Mouse (Mus musculus): Measurements from ENCODE around the gene Rhbdd1. TPM values are rescaled to one million over a fixed set of nuclear protein-coding genes. Genes with fewer than 3 reads are reported as not detected.

Gene Rhbdd1
- total and polyA plus RNA-seq, 3 experiments, result 12.6 to 21.8 (median 19.8) TPM

- Histone ChIP-seq H3K36me3 (replicated peaks in 1 of 2; ENCODE audit: control insufficient read depth in 1 of 2, insufficient read depth in 1 of 2, low read length in 1 of 2) (no peaks in the 10 kb centered on the region), H3K9me3 (replicated peaks; ENCODE audit: low read length) (peaks cover 18% of the 10 kb centered on the region), H3K4me3 (replicated peaks in 1 of 3; ENCODE audit: low read depth in 2 of 3, low read length in 2 of 3, poor library complexity in 1 of 3) (no peak within 1 kb of the TSS), H3K27ac (ENCODE audit: insufficient read depth, low read depth) (no peak within 1 kb of the TSS), H3K9ac (ENCODE audit: insufficient read depth, low read depth) (no peak within 1 kb of the TSS), H3K27me3 (replicated peaks) (no peaks in the 10 kb centered on the region), H3K4me2 (ENCODE audit: insufficient read depth, low read depth, poor library complexity, severe bottlenecking) (no peak within 1 kb of the TSS), H3K4me1 (ENCODE audit: control insufficient read depth in 1 of 2, insufficient read depth in 2 of 2) (no peaks in the 10 kb centered on the region), H3K79me2 (replicated peaks; ENCODE audit: control insufficient read depth, extremely low read depth, insufficient read depth, poor library complexity, severe bottlenecking) (no peaks in the 10 kb centered on the region)
- TF ChIP-seq MAFK (IDR thresholded peaks at IDR 0.05; ENCODE audit: insufficient replicate concordance, low read length) (no peak), RAD21 (IDR thresholded peaks at IDR 0.05; ENCODE audit: low read depth, low read length) (no peak), PAX5 (IDR thresholded peaks at IDR 0.05; ENCODE audit: low read length) (no peak), RCOR1 (conservative IDR thresholded peaks at IDR 0.05; ENCODE audit: low read depth, low read length) (no peak), NRF1 (IDR thresholded peaks at IDR 0.05; ENCODE audit: low read depth, low read length) (no peak), TBP (conservative IDR thresholded peaks at IDR 0.05; ENCODE audit: low read depth, low read length) (no peak)
- dilution Hi-C loops (cut with MboI; ENCODE audit: extremely low pct_ligation_motif_present, extremely low pct_unique_long_range_greater_than_20kb, low sequenced_read_pairs) (no loop called here), in situ Hi-C loops (cut with MboI; ENCODE audit: low pct_ligation_motif_present, low pct_unique_long_range_greater_than_20kb, low sequenced_read_pairs) (loop anchor here (25.0 kb wide), 1 partner anchor 979 kb away; no protein-coding TSS in a partner anchor)
- no peak for DNase-seq (ENCODE audit: extremely low read depth)
Observed at GRCm38 (mm10) chr1:82291151-82291797, 25.0 kb upstream of the Rhbdd1 start, which contains the start of gene Irs1. Gene Irs1, minus strand, starts transcription at chr1:82291416.

- in situ Hi-C loops (cut with MboI; ENCODE audit: low pct_ligation_motif_present, low pct_unique_long_range_greater_than_20kb, low sequenced_read_pairs), result loop anchor here (25.0 kb wide), 1 partner anchor 980 kb away; no protein-coding TSS in a partner anchor
- TF ChIP-seq ZC3H11A (IDR thresholded peaks at IDR 0.05; ENCODE audit: low read depth, low read length) (no peak), GABPA (IDR thresholded peaks at IDR 0.05; ENCODE audit: insufficient replicate concordance, low read depth, low read length) (no peak), NELFE (IDR thresholded peaks at IDR 0.05; ENCODE audit: low read depth, low read length) (no peak), CHD1 (IDR thresholded peaks at IDR 0.05; ENCODE audit: low read depth, low read length) (no peak), EP300 (IDR thresholded peaks at IDR 0.05; ENCODE audit: low read length) (no peak), ZNF384 (IDR thresholded peaks at IDR 0.05; ENCODE audit: low read depth, low read length) (no peak), SIN3A (IDR thresholded peaks at IDR 0.05; ENCODE audit: low read length) (no peak), MAX (IDR thresholded peaks at IDR 0.05; ENCODE audit: low read length) (no peak)
- Histone ChIP-seq H3K4me1 (ENCODE audit: control insufficient read depth in 1 of 2, insufficient read depth in 2 of 2) (no peaks in the 10 kb centered on the region), H3K9me3 (replicated peaks; ENCODE audit: low read length) (peaks cover 18% of the 10 kb centered on the region), H3K9ac (ENCODE audit: insufficient read depth, low read depth) (no peak overlapping the region), H3K27me3 (replicated peaks) (no peaks in the 10 kb centered on the region), H3K36me3 (replicated peaks in 1 of 2; ENCODE audit: control insufficient read depth in 1 of 2, insufficient read depth in 1 of 2, low read length in 1 of 2) (no peaks in the 10 kb centered on the region), H3K4me2 (ENCODE audit: insufficient read depth, low read depth, poor library complexity, severe bottlenecking) (no peak overlapping the region), H3K4me3 (replicated peaks in 1 of 3; ENCODE audit: low read depth in 2 of 3, low read length in 2 of 3, poor library complexity in 1 of 3) (no peak overlapping the region), H3K79me2 (replicated peaks; ENCODE audit: control insufficient read depth, extremely low read depth, insufficient read depth, poor library complexity, severe bottlenecking) (no peaks in the 10 kb centered on the region), H3K27ac (ENCODE audit: insufficient read depth, low read depth) (no peak overlapping the region)
- dilution Hi-C loops (cut with MboI; ENCODE audit: extremely low pct_ligation_motif_present, extremely low pct_unique_long_range_greater_than_20kb, low sequenced_read_pairs), result no loop called here
- no peak for DNase-seq (ENCODE audit: extremely low read depth)
Observed at GRCm38 (mm10) chr1:82291930-82292712, 24.1 kb upstream of the Rhbdd1 start.
